Mouse (Mus musculus) cerebellum, postnatal 25 days (tissue): ENCODE results near the gene Foxc2.

Experiments
- DNase-seq, 2 experiments: peaks; one replicate each; pipeline ENCODE4 v3.0.0; 2021; ENCODE audit warnings: mixed read lengths in 2 of 2

Foxc2 gene

DNA sequence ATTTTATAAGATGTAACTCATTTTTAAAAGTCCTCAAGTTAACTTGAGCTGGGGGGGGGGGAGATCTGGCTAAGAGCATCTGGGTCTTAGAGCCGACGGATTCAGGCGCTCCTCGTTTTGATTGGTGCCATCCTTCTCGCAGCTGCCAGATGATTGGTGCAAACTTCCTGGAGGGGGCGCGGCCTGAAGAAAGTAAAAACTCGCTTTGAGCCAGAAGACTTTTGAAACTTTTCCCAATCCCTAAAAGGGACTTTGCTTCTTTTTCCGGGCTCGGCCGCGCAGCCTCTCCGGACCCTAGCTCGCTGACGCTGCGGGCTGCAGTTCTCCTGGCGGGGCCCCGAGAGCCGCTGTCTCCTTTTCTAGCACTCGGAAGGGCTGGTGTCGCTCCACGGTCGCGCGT is at the start of gene Foxc2:
Foxc2 (plus strand) TSS at position 224 of the 400 bp plus-strand sequence.
- peak in 1 of 2 experiments; percentile 57 for DNase-seq

DNA sequence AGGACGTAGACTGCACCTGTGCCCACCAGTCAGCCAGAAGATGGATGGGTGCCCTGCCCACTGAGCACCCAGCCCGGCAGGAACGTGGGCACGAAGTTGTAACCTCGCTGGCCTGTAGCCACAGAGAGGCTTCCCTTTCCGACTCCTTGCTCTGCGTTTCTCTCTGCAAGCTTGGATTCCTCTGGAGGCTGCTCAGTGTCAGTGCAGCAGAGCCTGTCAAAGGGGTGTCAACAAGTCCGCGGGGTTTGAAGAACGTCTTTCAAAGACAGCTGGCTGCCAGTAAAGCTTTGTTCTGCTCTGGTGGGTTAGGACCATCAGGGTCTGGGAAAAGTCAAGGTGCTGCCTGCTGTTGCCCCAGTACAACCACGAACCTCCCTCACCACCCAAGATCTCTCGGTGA is 44.5 kb upstream of the Foxc2 start:
- DNase-seq: no peak

DNA sequence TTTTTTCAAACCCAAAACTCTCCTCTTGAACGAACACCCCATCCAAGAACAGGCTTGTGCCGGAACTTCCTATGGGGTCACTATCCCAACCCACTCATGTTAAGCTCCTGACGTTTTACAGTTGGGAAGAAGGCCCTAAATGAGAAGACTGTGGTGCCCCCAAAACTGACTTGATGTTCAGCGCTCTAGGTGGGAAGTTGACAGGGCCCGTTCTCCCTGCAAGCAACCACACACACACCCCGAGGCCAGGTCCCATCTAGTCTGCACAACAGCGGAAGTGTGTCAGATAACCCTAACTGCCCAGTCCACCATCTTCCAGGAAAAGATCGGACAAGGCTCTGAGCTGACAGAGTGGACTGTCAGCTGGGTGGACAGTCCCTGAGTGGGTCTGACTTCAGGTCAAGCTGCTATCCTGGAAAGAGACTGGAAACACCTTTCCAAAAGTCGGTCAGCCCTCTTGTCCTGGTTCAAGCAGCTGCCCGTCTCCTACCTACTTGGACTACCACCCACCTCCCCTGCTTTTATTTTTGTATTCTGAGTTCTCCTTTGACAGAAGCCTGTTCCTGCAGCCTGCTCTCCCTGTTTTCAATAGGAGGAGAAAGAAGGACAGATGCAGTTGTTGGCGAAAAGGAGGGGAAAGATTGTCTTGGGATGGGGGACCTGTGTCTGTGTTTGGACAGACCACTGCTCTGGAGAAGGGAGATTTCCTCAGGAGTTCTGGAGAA is 43.4 kb upstream of the Foxc2 start:
- no peak for DNase-seq

DNA sequence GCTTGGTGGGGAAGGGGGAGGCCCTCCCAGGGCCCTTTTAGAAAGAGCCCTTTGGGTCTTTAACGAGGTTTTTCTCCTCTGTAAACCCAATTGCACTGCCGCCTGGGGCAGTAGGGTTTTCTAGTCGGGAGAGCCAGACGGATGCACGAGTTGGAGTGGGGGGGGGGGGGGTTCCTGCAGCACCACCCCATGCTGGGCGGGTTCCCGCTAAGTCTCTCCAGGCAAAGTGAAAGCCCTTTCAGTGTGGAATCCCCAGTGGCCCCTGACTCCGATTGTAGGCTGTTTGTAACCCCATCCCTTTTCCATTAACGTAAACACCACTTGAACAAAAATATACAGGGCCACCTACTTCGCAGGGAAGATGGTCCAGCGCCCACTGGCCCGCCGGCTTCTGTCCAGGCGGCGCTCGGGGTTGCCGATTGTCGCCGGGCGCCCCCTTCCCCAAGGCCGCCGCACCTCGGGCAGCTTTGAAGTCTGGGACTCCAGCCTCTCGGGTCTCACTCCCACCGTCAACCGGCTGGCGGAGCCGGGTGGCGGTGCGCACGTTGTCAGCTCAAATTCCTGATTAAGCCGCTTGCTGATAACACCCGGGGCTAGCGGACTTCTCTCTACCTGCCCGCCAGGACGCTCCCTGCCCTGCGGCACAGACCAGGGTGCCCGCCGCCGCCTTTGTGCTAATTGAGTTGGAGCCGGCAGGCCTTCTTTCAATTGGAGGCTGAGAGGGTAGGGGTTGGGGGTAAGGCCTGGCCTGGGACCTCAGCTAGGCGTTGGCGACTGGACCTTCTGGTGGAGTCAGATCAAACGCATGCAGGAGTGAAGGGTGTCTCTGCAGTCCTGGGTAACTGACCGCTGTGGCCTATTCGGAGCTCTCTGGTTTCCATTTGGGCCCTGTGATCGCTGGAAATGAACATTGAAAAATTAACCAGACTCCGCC is 42.5 kb upstream of the Foxc2 start:
- no peak for DNase-seq

DNA sequence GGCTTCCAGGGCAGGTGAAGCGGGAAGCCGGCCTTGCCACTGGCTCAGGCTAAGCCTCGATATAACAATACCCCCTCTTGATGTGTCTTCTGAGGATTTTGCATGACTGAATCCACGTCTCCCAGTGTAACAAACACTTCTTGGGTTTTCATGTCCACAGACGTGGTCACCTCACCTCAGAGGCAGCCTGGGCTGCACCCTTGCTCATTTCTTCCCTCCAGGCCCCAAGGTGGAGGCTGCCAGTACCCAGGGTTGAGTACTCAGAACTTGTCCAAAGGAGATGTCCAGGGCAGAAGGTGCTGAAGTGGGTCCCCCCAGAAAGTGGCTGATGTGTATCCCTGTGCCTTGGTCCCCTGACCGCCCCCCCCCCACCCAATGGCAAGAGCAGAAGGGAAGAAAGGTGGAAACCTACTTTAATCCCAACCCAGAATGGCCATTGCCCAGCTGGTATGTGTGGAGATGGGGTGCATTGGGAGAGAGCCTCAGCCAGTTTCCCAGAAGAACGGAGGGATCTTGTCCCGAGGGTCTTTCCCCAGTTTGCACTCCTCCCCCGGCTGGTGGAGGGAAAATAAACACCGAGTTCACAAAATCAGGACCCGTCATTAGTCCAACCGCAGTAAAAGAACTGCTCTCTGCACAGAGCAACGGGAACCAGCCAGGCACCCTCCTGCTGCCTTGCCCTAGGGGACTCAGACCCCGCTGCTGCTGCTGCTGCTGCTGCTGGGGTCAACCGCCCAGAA is 41.7 kb upstream of the Foxc2 start:
- no peak for DNase-seq

DNA sequence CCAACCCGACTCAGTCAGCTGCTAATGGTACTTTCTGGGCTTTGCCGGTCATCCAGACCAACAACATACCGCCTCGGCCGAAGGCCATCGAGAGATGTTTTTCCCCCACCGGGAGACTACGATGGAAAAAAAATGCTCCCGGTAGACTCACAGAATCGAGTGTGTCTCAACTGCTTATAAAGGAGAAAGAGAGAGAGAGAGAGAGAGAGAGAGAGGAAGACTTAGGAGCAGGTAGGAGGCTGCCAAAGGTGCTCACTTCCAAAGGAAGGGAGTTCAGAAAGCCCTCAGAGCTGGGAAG is 41.2 kb upstream of the Foxc2 start:
- no peak for DNase-seq

DNA sequence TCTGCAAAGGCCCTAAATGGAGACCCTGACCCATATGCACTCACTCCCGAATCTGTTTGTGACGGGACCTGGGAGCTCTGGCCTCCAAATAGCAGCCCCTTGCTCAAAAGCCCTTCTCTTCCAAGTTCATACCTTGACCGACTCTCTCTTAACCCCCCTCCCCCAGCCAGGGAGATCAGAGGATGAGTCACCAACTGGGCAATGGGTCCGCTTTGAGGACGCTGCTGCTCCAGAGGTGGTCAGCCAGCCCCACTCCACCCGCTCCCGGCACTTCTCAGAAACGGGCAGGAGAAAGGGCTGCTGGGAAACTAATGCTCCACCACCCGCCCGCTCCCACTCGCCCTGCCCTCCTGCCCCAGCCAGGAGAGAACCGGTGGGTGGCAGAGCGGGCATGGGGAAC is 40.0 kb upstream of the Foxc2 start:
- DNase-seq: no peak

DNA sequence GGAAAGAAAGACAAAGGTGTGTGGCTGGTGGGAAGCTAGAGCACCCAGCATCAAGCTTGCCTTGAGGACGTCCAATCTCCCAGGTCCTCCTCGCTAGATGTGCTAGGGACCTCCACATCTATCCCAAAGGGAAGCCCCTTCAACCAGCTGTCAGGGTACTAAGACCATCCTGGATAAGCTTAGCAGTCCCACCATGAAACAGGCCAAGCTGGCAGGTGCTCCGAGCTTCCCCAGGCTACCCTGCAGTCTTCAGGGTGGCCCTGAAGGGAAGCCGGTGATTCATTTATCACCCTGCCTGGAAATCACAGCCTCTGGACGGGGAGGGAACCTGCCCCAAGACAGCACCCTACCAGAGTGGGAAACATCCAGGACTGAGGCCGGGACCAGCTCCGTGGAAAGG is 39.4 kb upstream of the Foxc2 start:
- DNase-seq: no peak

DNA sequence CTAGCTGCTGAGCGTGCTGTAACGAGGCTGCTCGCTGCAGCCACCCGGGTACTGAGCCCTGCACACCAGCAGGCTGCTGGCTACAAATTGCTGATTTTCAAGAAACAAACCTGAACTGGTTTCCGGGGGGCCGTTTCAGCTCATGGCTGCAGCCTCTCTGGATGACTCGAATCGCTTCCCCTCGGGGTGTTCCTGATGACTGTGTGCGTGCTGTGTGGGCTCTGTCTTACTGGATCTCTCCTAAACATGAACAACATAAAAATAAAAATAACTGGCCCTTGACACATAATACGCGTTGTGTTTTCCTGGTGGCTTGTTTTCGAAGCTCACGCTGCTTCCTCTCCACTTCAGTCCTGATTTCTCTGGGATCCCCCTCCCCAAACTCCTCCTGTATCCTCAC is 37.2 kb upstream of the Foxc2 start:
- no peak for DNase-seq

DNA sequence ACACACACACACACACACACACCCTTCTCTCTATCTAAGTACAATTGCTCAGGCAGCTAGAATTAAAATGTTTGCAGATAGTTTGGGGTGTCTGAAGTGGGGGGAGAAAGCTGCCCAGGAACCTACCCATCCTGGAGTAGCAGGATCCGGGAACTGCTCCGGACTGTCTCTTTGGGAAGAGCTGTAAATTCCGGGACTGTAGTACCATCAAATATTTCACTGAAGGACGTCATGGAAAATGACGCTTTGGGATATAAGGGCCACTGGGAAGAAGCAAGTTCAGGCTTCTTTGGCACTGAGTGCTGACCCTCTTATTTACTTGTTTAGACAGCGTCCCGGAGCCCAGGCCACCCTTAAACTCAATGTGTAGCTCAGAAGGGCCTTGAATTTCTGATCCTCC is 36.8 kb upstream of the Foxc2 start:
- DNase-seq: no peak

DNA sequence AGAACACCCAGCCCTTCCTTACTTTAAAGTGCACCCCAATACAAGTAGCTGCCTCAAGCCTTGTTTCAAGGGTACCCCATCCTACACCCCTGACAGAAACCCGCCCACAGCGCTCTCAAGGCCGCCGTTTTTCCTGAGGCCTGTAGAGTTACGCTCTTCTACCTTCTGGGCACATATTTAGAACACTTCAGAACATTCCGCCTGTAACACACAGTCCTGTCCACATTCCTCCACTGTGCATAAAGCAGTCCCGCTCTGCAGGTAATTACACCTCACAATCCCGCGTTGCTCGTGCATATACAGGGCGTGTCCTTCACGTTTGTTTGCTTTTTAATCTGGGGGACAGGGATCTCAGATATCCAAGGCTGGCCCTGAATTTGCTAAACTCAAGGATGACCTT is 36.0 kb upstream of the Foxc2 start:
- DNase-seq: no peak

DNA sequence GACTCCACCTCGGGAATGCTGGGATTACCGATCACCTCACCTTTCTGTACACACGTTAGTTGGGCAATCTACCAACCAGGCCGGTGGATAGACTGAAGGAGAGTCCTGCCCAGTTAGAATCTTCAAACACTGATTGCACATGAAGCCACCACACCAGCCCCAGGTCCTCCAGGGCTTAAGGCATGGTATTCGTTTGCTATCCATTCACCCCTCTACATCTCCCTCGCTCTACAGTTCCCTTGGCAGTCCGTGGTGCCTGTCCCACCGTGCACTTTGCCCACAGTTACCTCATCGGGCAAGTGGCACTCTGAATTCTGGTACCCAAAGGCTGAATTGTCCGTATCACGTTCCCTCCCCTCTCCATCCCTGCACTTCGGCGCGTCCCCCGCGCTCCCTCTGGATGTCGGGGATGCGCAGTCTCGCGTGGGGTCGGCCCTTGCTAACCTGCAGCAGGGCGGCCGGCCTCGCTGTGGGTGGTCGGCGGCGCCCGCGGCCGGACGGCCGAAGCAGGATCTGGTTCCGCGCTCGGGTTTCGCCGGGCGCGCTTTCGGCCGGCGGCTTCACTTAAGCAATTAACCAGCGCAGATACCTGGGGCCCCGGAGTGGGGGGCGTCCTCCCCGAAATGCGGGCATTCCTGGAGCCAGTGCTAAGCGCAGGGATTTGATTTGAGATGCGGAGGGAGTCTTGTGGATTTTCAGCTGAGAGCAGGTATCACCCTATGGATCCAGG is 35.4 kb upstream of the Foxc2 start:
- DNase-seq: no peak

DNA sequence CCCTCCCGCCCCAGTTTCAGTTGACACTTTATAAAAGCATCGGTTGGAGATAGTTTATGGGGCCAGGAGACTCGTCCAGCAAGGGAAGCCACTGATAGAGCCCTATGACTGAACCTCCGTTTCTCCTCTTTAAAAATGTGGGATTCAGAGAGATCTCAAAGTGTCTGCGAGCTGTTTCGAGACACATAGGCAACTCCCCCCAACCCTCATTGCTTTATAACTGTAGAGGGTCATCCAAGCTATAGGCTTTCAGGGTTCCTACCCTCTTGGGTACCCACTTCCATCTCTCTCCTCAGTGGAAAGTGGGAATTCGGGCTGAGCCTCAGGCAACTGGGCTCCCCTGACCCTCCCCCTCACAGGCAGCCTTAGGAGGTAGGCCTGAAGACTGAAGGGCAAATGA is 34.6 kb upstream of the Foxc2 start:
- no peak for DNase-seq

DNA sequence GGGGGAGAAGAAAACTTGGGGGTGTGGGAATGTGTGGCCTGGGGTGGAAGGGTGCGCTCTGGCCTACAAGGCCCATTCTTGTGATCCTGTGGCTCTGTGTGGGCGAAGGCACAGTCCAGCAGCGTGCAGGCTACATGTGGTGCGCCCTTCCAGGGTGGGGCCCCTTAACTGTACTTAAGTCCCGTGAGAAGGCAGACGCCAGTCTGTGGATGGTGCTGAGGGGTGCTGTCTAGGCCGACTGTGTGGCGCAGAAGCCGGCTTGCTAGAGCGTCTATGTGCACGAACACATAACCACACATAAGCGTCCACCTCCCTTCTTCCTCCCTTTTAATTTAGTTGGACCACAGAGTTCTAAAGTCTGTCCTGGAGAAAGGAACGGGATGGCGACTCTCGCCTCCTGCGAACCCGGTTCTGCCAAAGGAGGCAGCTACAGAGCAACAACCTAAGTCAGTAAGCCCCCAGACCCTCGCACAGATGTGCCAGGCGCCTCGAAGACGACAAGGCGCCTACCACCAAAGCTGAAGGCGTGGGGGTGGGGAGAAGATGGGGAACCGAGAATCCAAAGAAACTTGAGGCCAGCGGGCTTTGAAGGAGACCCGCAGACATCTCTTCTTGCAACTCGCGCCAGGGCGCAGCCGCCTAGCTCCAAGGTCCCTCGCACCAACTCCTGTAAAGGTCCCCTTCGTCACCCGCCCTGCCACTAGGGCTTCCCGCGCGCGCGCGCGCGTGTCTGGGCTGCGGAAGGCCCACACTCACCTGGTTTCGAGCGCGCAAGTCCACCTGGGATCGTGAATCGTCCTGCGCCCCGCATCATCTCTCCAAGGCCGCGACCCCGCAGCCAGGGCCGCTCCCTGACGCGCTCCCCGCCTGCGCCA is 33.5 kb upstream of the Foxc2 start:
- no peak for DNase-seq

DNA sequence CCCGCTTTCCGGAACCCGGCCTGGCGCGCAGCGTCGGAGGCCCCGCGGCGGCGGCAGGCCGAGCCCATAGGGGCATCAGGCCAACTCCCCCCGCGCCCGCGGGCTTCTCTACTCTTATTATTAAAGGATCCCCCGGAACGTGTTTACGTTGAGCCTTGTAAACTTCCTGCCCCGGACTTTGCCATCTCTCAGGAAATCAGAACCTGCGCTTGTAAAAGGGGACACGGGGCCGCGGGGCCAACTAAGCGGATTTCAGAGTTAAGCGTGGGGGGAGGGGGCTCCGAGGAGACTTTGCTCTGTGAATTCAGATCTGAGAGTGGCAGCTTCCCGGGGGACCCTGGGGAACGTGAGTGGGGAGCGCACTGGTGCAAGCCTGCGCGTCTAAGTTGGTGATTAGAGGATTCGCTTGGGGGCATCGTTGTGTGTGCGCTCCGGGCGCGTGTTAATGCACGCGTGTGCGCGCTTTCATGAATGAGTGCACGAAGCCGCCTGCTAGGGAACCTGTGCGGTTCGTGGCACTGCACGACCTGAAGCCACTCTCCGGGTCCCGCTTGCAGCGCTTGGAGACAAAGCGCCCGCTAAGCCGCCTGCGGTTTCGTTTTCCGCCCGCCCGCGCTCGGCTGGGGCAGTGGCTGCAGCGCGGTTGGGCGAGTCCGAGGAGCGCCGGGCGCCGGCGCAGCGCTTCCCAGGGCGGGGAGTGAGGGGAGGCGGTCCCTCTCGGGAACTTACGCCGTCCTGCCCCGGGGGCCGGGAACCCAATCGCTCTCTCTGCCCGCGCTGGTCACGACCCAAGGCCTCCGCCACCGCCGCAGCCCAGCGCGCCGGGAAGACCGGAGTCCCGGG is 32.7 kb upstream of the Foxc2 start:
- peak in 1 of 2 experiments; percentile 38 for DNase-seq

DNA sequence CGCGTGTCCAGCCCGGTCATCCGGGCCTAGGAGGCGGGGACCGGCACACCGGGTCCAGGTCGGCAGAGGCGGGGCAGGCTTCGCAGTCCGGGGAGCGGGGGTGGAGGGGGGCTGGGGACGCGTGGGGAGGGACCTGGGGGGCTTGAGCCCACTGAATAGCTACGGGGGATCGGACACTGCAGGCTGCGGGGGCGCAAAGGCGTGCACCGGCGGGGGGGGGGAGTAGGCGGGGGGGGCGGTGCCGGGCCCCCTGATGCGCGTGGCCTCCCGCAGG is 32.1 kb upstream of the Foxc2 start:
- DNase-seq: no peak

DNA sequence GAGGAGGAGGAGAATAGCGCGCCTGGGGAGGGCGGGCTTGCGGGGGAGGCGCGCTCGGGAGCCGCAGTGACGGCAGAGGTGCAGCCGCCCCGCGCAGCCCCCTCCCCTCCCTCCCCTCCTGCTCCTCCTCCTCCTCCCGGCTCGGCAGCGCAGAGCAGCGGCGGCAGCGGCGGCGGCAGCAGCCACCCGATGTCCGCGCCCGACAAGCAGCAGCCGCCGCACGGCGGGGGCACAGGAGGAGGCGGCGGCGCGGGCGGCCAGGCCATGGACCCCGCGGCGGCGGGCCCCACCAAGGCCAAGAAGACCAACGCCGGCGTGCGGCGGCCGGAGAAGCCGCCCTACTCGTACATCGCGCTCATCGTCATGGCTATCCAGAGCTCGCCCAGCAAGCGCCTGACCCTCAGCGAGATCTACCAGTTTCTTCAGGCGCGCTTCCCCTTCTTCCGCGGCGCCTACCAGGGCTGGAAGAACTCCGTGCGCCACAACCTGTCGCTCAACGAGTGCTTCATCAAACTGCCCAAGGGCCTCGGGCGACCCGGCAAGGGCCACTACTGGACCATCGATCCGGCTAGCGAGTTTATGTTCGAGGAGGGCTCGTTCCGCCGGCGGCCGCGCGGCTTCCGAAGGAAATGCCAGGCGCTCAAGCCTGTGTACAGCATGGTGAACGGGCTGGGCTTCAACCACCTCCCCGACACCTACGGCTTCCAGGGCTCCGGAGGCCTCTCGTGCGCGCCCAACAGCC is 31.6 kb upstream of the Foxc2 start, which contains the start of gene Foxf1:
Foxf1 (plus strand) TSS at position 177 of the 742 bp plus-strand sequence.
- no peak for DNase-seq

DNA sequence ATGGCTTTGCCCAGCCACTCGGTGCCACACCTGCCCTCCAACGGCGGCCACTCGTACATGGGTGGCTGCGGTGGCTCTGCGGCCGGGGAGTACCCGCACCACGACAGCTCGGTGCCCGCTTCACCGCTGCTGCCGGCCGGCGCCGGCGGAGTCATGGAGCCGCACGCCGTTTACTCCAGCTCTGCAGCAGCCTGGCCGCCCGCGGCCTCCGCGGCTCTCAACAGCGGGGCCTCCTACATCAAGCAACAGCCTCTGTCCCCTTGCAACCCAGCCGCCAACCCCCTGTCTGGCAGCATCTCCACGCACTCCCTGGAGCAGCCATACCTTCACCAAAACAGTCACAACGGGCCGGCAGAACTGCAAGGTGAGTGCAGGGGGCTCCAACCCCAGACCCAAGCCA is 31.0 kb upstream of the Foxc2 start:
- DNase-seq: no peak

DNA sequence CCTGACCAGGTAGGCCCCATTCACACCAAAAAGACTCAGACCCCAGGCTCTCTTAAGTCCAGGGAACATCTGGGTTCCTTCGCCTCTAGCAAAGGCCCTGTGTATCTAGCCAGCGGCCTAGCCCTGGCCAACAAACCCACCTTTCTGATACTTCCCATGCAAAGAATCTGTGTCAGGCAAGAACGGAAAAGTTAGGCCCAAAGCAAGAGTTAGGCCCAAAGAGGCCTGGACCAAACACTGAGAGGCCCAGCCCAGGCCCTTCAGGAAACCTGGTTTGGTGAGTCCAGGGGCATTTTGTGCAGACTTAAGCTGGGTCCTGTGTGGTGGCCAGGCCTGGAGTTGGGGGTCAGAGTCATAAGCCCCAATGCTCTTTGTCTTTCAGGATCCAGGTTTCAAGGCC is 30.4 kb upstream of the Foxc2 start:
- DNase-seq: no peak
